Mouse (Mus musculus): ENCODE measurements around the gene Cyp2c65. TPM values are rescaled to one million over a fixed set of nuclear protein-coding genes. Genes with fewer than 3 reads are reported as not detected.

The Cyp2c65 gene
- polyA plus RNA-seq (2014; fragmentation: Illumina TruSeq; extraction: RNeasy Lipid Tissue Mini Kit (QIAGEN cat#74804); ENCODE audit: low read depth, low replicate concordance): 135 TPM

DNA sequence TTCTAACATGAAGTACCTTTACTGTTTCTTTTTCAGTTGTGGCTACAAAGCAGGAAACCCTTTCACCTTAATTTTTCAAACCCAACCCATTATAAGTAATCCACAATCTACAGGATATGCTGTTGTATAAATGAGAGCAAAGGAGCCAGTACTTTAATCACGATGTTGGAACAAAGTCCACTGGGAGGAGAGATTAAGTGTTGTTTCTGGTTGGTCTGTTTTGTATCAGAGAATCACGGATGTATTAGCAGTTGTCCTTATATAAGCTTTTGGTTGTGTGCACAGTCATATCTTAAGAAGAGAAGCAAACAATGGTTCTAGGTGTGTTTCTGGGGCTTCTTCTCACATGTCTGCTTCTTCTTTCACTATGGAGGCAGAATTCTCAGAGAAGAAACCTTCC is at the start of gene Cyp2c65:
Gene Cyp2c65 (plus strand): TSS at position 297 of the 400 bp plus-strand sequence.

DNA sequence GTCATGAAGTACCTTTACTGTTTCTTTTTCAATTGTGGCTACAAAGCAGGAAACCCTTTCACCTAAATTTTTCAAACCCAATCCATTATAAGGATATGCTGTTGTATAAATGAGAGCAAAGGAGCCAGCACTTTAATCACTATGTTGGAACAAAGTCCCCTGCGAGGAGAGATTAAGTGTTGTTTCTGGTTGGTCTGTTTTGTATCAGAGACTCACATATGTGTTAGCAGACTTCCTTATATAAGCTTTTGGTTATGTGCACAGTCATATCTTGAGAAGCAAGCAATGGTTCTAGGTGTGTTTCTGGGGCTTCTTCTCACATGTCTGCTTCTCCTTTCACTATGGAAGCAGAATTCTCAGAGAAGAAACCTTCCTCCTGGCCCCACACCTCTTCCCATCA is 52.8 kb downstream of the Cyp2c65 start, which contains the start of gene Cyp2c66:
Gene Cyp2c66 (plus strand): TSS at position 255 of the 400 bp plus-strand sequence.

Other genes starting within 250 kb of the Cyp2c65 start
- gene Noc3l, start 241.8 kb upstream of the Cyp2c65 start, polyA plus RNA-seq (2014; fragmentation: Illumina TruSeq; extraction: RNeasy Lipid Tissue Mini Kit (QIAGEN cat#74804); ENCODE audit: low read depth, low replicate concordance): 16.7 TPM
- gene Tbc1d12, start 224.4 kb upstream of the Cyp2c65 start, polyA plus RNA-seq (2014; fragmentation: Illumina TruSeq; extraction: RNeasy Lipid Tissue Mini Kit (QIAGEN cat#74804); ENCODE audit: low read depth, low replicate concordance): 22.7 TPM
- 39.8 TPM for gene Hells, start 130.1 kb upstream of the Cyp2c65 start, polyA plus RNA-seq (2014; fragmentation: Illumina TruSeq; extraction: RNeasy Lipid Tissue Mini Kit (QIAGEN cat#74804); ENCODE audit: low read depth, low replicate concordance)
- gene Cyp2c55, start 54.0 kb upstream of the Cyp2c65 start, polyA plus RNA-seq (2014; fragmentation: Illumina TruSeq; extraction: RNeasy Lipid Tissue Mini Kit (QIAGEN cat#74804); ENCODE audit: low read depth, low replicate concordance): 3,551 TPM
- gene Cyp2c66, start 52.9 kb downstream of the Cyp2c65 start, polyA plus RNA-seq (2014; fragmentation: Illumina TruSeq; extraction: RNeasy Lipid Tissue Mini Kit (QIAGEN cat#74804); ENCODE audit: low read depth, low replicate concordance): 0.41 TPM
- gene Cyp2c29, start 208.4 kb downstream of the Cyp2c65 start, polyA plus RNA-seq (2014; fragmentation: Illumina TruSeq; extraction: RNeasy Lipid Tissue Mini Kit (QIAGEN cat#74804); ENCODE audit: low read depth, low replicate concordance): not detected